Mouse (Mus musculus): ENCODE results near the gene H2-Aa. TPM values are rescaled to one million over a fixed set of nuclear protein-coding genes. Genes with fewer than 3 reads are reported as not detected.

The H2-Aa gene
- polyA plus RNA-seq, 1 experiment from 2014 or later: 7.9 TPM

- WGBS: 80% methylated on average over 2 of the region's 2 CpGs
- no peak overlapping the region for H3K4me2 ChIP-seq (ENCODE audit: low read depth, low read length)
- no peaks in the 10 kb centered on the region for H3K36me3 ChIP-seq (ENCODE audit: control insufficient read depth, insufficient read depth, low read length)
- H3K27me3 ChIP-seq (ENCODE audit: control insufficient read depth, insufficient read depth, low read length): no peaks in the 10 kb centered on the region
- no peaks in the 10 kb centered on the region for H3K9me3 ChIP-seq (replicated peaks; ENCODE audit: control insufficient read depth, low read length)
- no peak overlapping the region for H3K27ac ChIP-seq (ENCODE audit: low read length)
- ATAC-seq (ENCODE audit: insufficient read depth, low FRiP score): no peak
- no peak overlapping the region for H3K4me3 ChIP-seq (replicated peaks; ENCODE audit: low read length)
- H3K4me1 ChIP-seq (ENCODE audit: control insufficient read depth, insufficient read depth, low read length): no peaks in the 10 kb centered on the region
- no peak overlapping the region for H3K9ac ChIP-seq (ENCODE audit: low read length)
These were observed 16.2 kb upstream of the H2-Aa start for GRCm38 (mm10) chr17:34303789-34304188.

- no peaks in the 10 kb centered on the region for H3K4me1 ChIP-seq (ENCODE audit: control insufficient read depth, insufficient read depth, low read length)
- H3K4me2 ChIP-seq (ENCODE audit: low read depth, low read length): no peak overlapping the region
- no peak overlapping the region for H3K4me3 ChIP-seq (replicated peaks; ENCODE audit: low read length)
- no peaks in the 10 kb centered on the region for H3K27me3 ChIP-seq (ENCODE audit: control insufficient read depth, insufficient read depth, low read length)
- no peaks in the 10 kb centered on the region for H3K9me3 ChIP-seq (replicated peaks; ENCODE audit: control insufficient read depth, low read length)
- H3K9ac ChIP-seq (ENCODE audit: low read length): no peak overlapping the region
- 82% methylated on average over 4 of the region's 4 CpGs for WGBS
- no peaks in the 10 kb centered on the region for H3K36me3 ChIP-seq (ENCODE audit: control insufficient read depth, insufficient read depth, low read length)
- no peak for ATAC-seq (ENCODE audit: insufficient read depth, low FRiP score)
- no peak overlapping the region for H3K27ac ChIP-seq (ENCODE audit: low read length)
These were observed 14.1 kb upstream of the H2-Aa start for GRCm38 (mm10) chr17:34301670-34302190.

DNA sequence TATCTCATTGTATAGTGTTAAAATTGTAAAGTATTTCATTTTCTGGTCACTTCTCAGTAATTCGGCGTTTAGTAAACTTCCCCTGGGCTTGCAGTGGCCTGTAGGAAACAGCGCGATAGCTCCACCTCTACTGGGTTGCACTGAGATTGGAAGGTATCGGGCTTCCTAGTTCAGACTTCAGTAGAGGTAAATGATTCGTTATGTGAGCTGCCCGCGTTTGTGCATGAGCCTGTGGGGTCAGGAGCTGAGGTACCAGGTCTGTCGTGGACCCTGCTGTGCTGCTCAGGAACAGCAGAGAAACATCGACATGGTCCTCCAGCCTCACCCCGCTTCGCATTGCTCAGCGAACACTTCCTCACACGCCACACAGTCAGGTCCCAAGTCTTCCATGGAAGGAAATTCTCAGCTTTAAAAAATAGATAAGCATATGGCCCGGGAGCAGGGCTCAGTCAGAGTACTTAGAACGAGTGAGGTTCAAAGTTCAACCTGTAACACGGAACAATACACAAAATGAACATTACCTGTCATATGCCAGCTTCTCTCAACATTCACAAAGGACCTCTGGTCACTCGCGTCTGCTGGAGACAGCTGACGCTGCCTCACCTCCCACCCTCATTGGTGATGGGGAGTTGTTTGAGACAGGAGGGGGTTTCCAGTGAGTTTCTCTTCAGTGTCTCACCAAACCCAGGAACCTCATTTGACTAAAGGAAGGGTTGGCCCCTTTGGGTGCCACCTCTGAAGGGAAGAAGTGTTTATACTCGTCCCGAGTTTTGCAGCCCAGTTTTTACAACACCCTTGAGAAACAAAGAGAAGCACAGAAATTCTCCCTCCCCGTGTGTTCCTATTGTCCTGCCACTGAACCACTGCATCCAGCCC lies 13.3 kb upstream of the H2-Aa start:
- no peak overlapping the region for H3K9ac ChIP-seq (ENCODE audit: low read length)
- no peaks in the 10 kb centered on the region for H3K9me3 ChIP-seq (replicated peaks; ENCODE audit: control insufficient read depth, low read length)
- H3K27me3 ChIP-seq (ENCODE audit: control insufficient read depth, insufficient read depth, low read length): no peaks in the 10 kb centered on the region
- H3K4me1 ChIP-seq (ENCODE audit: control insufficient read depth, insufficient read depth, low read length): no peaks in the 10 kb centered on the region
- H3K4me2 ChIP-seq (ENCODE audit: low read depth, low read length): no peak overlapping the region
- no peak for ATAC-seq (ENCODE audit: insufficient read depth, low FRiP score)
- no peaks in the 10 kb centered on the region for H3K36me3 ChIP-seq (ENCODE audit: control insufficient read depth, insufficient read depth, low read length)
- WGBS: 65% methylated on average over 23 of the region's 23 CpGs
- no peak overlapping the region for H3K27ac ChIP-seq (ENCODE audit: low read length)
- no peak overlapping the region for H3K4me3 ChIP-seq (replicated peaks; ENCODE audit: low read length)

DNA sequence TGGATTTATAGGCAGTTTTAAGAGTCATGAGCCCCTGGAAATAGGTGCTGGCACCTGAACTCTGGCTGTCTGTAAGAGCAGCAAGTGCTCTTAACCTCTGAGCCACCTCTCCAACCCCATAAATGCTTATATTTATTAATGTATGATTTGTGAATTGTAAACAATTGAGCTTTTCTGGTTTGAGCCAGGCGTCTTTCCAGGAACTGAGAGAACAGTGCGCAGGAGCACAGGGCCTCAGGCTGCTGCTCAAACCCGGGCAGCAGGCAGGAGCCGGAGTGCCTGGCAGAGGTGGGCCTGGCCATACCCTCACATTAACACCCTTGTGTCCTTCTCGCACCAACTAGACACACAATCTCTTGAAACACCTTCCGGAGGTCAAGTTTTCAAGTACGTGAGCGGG lies 12.4 kb upstream of the H2-Aa start:
- Histone ChIP-seq H3K4me1 (ENCODE audit: control insufficient read depth, insufficient read depth, low read length) (no peaks in the 10 kb centered on the region), H3K36me3 (ENCODE audit: control insufficient read depth, insufficient read depth, low read length) (no peaks in the 10 kb centered on the region), H3K9me3 (replicated peaks; ENCODE audit: control insufficient read depth, low read length) (no peaks in the 10 kb centered on the region), H3K9ac (ENCODE audit: low read length) (no peak overlapping the region), H3K4me3 (replicated peaks; ENCODE audit: low read length) (no peak overlapping the region), H3K27me3 (ENCODE audit: control insufficient read depth, insufficient read depth, low read length) (no peaks in the 10 kb centered on the region), H3K27ac (ENCODE audit: low read length) (no peak overlapping the region), H3K4me2 (ENCODE audit: low read depth, low read length) (no peak overlapping the region)
- ATAC-seq (ENCODE audit: insufficient read depth, low FRiP score): no peak
- WGBS: 78% methylated on average over 8 of the region's 8 CpGs

DNA sequence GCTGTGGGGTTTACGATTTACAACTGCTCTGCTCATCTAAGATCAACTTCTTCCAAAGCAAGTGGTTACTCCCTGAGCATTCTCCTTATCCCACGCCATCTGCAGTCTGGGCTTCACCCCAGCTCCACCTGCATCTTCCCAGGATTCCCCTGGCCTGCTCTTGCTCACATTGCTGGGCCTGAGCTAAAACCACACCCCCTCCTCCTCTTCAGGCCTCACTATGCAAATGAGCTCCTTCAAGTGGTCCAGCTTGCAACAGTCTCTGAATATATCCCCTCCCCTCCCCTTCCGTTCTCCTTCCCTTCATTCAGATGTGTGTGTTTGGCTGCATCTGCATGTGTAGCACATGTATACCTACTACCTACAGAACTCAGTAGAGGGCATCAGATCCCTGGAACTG lies 11.7 kb upstream of the H2-Aa start:
- Histone ChIP-seq H3K4me2 (ENCODE audit: low read depth, low read length) (no peak overlapping the region), H3K9ac (ENCODE audit: low read length) (no peak overlapping the region), H3K27ac (ENCODE audit: low read length) (no peak overlapping the region), H3K9me3 (replicated peaks; ENCODE audit: control insufficient read depth, low read length) (no peaks in the 10 kb centered on the region), H3K36me3 (ENCODE audit: control insufficient read depth, insufficient read depth, low read length) (no peaks in the 10 kb centered on the region), H3K4me3 (replicated peaks; ENCODE audit: low read length) (no peak overlapping the region), H3K4me1 (ENCODE audit: control insufficient read depth, insufficient read depth, low read length) (no peaks in the 10 kb centered on the region), H3K27me3 (ENCODE audit: control insufficient read depth, insufficient read depth, low read length) (no peaks in the 10 kb centered on the region)
- no peak for ATAC-seq (ENCODE audit: insufficient read depth, low FRiP score)
- WGBS: 65% methylated on average over 3 of the region's 3 CpGs

- no peaks in the 10 kb centered on the region for H3K36me3 ChIP-seq (ENCODE audit: control insufficient read depth, insufficient read depth, low read length)
- H3K9me3 ChIP-seq (replicated peaks; ENCODE audit: control insufficient read depth, low read length): no peaks in the 10 kb centered on the region
- ATAC-seq (ENCODE audit: insufficient read depth, low FRiP score): 0 out of 2 replicates have a peak, but pooled peaks have one; percentile 56
- no peaks in the 10 kb centered on the region for H3K27me3 ChIP-seq (ENCODE audit: control insufficient read depth, insufficient read depth, low read length)
- peak overlapping the region; percentile 38 for H3K4me3 ChIP-seq (replicated peaks; ENCODE audit: low read length)
- H3K9ac ChIP-seq (ENCODE audit: low read length): peak overlapping the region; percentile 43; the same call in 1 of the 2 replicates
- 25% methylated on average over 23 of the region's 23 CpGs for WGBS
- no peak overlapping the region for H3K27ac ChIP-seq (ENCODE audit: low read length)
- no peaks in the 10 kb centered on the region; the same call in 1 of the 2 replicates for H3K4me1 ChIP-seq (ENCODE audit: control insufficient read depth, insufficient read depth, low read length)
- H3K4me2 ChIP-seq (ENCODE audit: low read depth, low read length): peak overlapping the region; percentile 61
These were observed 8.5 kb upstream of the H2-Aa start for GRCm38 (mm10) chr17:34295891-34296794.

DNA sequence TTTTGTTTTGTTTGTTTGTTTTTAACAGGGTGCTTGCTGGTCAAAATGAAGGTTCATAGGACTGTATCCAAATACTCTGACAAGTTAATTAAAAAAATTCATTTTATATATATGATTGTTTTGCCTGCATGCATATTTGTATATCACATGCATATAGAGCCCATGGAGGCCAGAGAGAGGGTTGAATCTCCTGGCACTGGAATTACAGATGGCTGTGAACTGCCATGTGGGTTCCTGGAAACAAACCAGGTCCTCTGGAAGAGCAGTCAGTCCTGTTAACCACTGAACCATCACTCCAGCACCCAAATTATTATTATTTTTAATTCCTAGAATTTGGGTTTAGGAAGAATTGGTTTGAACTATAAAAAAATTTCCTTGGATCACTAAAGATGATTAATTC lies 7.7 kb upstream of the H2-Aa start:
- Histone ChIP-seq H3K9ac (ENCODE audit: low read length) (no peak overlapping the region), H3K4me3 (replicated peaks; ENCODE audit: low read length) (no peak overlapping the region), H3K9me3 (replicated peaks; ENCODE audit: control insufficient read depth, low read length) (no peaks in the 10 kb centered on the region), H3K4me1 (ENCODE audit: control insufficient read depth, insufficient read depth, low read length) (no peaks in the 10 kb centered on the region; the same call in 1 of the 2 replicates), H3K27ac (ENCODE audit: low read length) (no peak overlapping the region), H3K4me2 (ENCODE audit: low read depth, low read length) (no peak overlapping the region), H3K36me3 (ENCODE audit: control insufficient read depth, insufficient read depth, low read length) (no peaks in the 10 kb centered on the region), H3K27me3 (ENCODE audit: control insufficient read depth, insufficient read depth, low read length) (no peaks in the 10 kb centered on the region)
- no peak for ATAC-seq (ENCODE audit: insufficient read depth, low FRiP score)

GRCm38 (mm10) chr17:34294249-34294648 lies 6.6 kb upstream of the H2-Aa start:
- Histone ChIP-seq H3K9ac (ENCODE audit: low read length) (no peak overlapping the region), H3K4me2 (ENCODE audit: low read depth, low read length) (no peak overlapping the region), H3K4me1 (ENCODE audit: control insufficient read depth, insufficient read depth, low read length) (no peaks in the 10 kb centered on the region; the same call in 1 of the 2 replicates), H3K4me3 (replicated peaks; ENCODE audit: low read length) (no peak overlapping the region), H3K36me3 (ENCODE audit: control insufficient read depth, insufficient read depth, low read length) (no peaks in the 10 kb centered on the region), H3K27me3 (ENCODE audit: control insufficient read depth, insufficient read depth, low read length) (no peaks in the 10 kb centered on the region), H3K9me3 (replicated peaks; ENCODE audit: control insufficient read depth, low read length) (no peaks in the 10 kb centered on the region), H3K27ac (ENCODE audit: low read length) (no peak overlapping the region)
- no peak for ATAC-seq (ENCODE audit: insufficient read depth, low FRiP score)
- WGBS: 62% methylated on average over 4 of the region's 4 CpGs

DNA sequence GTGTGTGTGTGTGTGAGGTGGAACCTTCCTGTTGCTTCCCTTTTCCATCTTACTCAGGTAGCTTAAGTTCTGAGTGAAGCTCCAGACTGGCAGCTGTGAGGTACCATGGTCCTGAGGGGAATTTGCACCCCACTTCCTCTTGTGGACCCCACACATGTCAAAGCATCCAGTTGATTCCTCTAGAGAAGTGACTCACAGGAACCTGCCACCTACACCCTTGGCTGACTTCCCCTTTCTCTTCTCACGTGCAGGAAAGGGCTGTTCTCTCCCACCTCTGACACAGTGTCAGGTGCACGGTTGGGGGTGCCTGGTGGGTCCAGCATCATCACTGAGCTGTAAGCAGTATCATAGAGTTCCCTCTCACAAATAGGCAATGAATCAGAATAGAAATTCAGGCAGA lies 5.9 kb upstream of the H2-Aa start:
- no peak for ATAC-seq (ENCODE audit: insufficient read depth, low FRiP score)
- H3K36me3 ChIP-seq (ENCODE audit: control insufficient read depth, insufficient read depth, low read length): no peaks in the 10 kb centered on the region
- H3K9me3 ChIP-seq (replicated peaks; ENCODE audit: control insufficient read depth, low read length): no peaks in the 10 kb centered on the region
- no peaks in the 10 kb centered on the region; the same call in 1 of the 2 replicates for H3K4me1 ChIP-seq (ENCODE audit: control insufficient read depth, insufficient read depth, low read length)
- 36% methylated on average over 2 of the region's 2 CpGs for WGBS
- H3K4me2 ChIP-seq (ENCODE audit: low read depth, low read length): no peak overlapping the region
- H3K9ac ChIP-seq (ENCODE audit: low read length): no peak overlapping the region
- no peak overlapping the region for H3K4me3 ChIP-seq (replicated peaks; ENCODE audit: low read length)
- H3K27ac ChIP-seq (ENCODE audit: low read length): no peak overlapping the region
- no peaks in the 10 kb centered on the region for H3K27me3 ChIP-seq (ENCODE audit: control insufficient read depth, insufficient read depth, low read length)
